ENCODE assay signal across 16 mouse cellular contexts in genomic region chr15:91327748-91328147, GRCm38 (mm10).
"Had no signal": no experiment of that assay in that cellular context is flagged by ENCODE, and none has a peak within 500 bp of the region (broad histone marks: within the 10 kb centered on the region; RNA-seq: fewer than 3 reads in every experiment).

No protein-coding gene starts in this region.

- H3K4me2 ChIP-seq: liver, embryonic 13.5 days; liver, embryonic 15.5 days; lung, embryonic 14.5 days; midbrain, embryonic 12.5 days; midbrain, embryonic 15.5 days; neural tube, embryonic 12.5 days had no signal

- H3K9ac ChIP-seq: liver, embryonic 13.5 days; liver, embryonic 15.5 days; liver, postnatal 0 days; lung, embryonic 14.5 days; midbrain, embryonic 12.5 days; midbrain, embryonic 15.5 days; neural tube, embryonic 12.5 days had no signal

- H3K4me3 ChIP-seq: liver, embryonic 13.5 days; liver, embryonic 15.5 days; midbrain, embryonic 10.5 days; midbrain, embryonic 12.5 days; midbrain, embryonic 15.5 days; neural tube, embryonic 12.5 days had no signal

- ATAC-seq: liver, postnatal 0 days; midbrain, embryonic 15.5 days had no signal

- H3K27ac ChIP-seq: liver, embryonic 13.5 days; liver, embryonic 15.5 days; midbrain, embryonic 10.5 days; midbrain, embryonic 12.5 days; midbrain, embryonic 15.5 days; neural tube, embryonic 12.5 days had no signal

- H3K4me1 ChIP-seq: liver, embryonic 13.5 days; liver, embryonic 15.5 days; midbrain, embryonic 12.5 days; neural tube, embryonic 12.5 days had no signal

- H3K36me3 ChIP-seq: liver, embryonic 13.5 days; liver, embryonic 15.5 days; midbrain, embryonic 10.5 days; midbrain, embryonic 12.5 days; midbrain, embryonic 15.5 days; neural tube, embryonic 12.5 days had no signal

- H3K9me3 ChIP-seq: liver, embryonic 13.5 days; liver, embryonic 15.5 days; midbrain, embryonic 10.5 days; midbrain, embryonic 12.5 days; midbrain, embryonic 15.5 days; neural tube, embryonic 12.5 days had no signal

- H3K27me3 ChIP-seq: liver, embryonic 13.5 days; liver, embryonic 15.5 days; midbrain, embryonic 12.5 days; midbrain, embryonic 15.5 days; neural tube, embryonic 12.5 days had no signal

- DNase-seq: liver, embryonic 13.5 days; liver, postnatal 0 days; lung, embryonic 14.5 days; lung, postnatal 10 days; lung, postnatal 4 days; right cerebral cortex, postnatal 25 days; right cerebral cortex, postnatal 4 days; spleen, adult 18-20 months; thymus, adult 18-20 months; thymus, postnatal 14 days; thymus, postnatal 36 days had no signal
